Mouse (Mus musculus) MEL (cell line): ENCODE results near the gene Bad. TPM values are rescaled to one million over a fixed set of nuclear protein-coding genes. Genes with fewer than 3 reads are reported as not detected.
"Not testable (repeated sequence)": the region's sequence is repeated elsewhere in the genome, so short reads cannot be mapped to it uniquely, and the experiment has no call there.

Experiments used
- DNase-seq: peaks from one replicate; pipeline ENCODE4 v3.0.0; 2011; ENCODE audit warnings: low read depth, low spot score
- H3K27ac ChIP-seq: 2 replicates; pipeline ENCODE4 v1.5.1; 2012; ENCODE audit warnings: low read depth, mild to moderate bottlenecking, control low read depth, low read length, moderate library complexity; ENCODE audit not compliant: control insufficient read depth
- H3K27me3 ChIP-seq, 2 experiments: fragments of 150-350 bp in 1 of 2; sonication (generic) in 1 of 2; 2 replicates each; pipeline ENCODE4 v1.6.1; 2012; ENCODE audit warnings: low read length in 2 of 2, mild to moderate bottlenecking in 2 of 2, improper control_type of control experiment in 1 of 2, moderate library complexity in 1 of 2; ENCODE audit not compliant: insufficient read depth in 2 of 2, control insufficient read depth in 1 of 2
- H3K36me3 ChIP-seq, 2 experiments: 2 replicates each; pipeline ENCODE4 v1.6.1; 2012 to 2014; ENCODE audit warnings: low read length in 2 of 2, improper control_type of control experiment in 1 of 2, inconsistent platforms in 1 of 2, mild to moderate bottlenecking in 1 of 2; ENCODE audit not compliant: insufficient read depth in 2 of 2, control insufficient read depth in 1 of 2
- H3K4me1 ChIP-seq, 2 experiments: fragments of 150-350 bp in 1 of 2; sonication (generic) in 1 of 2; 2 replicates each; pipeline ENCODE4 v1.6.1; 2012; ENCODE audit warnings: low read length in 2 of 2, improper control_type of control experiment in 1 of 2, mild to moderate bottlenecking in 1 of 2; ENCODE audit not compliant: insufficient read depth in 2 of 2, control insufficient read depth in 1 of 2
- H3K4me3 ChIP-seq, 2 experiments: fragments of 150-350 bp in 1 of 2; sonication (generic) in 1 of 2; 2 replicates each; pipeline ENCODE4 v1.5.1; 2012; ENCODE audit warnings: low read depth in 2 of 2, low read length in 2 of 2, mild to moderate bottlenecking in 2 of 2, moderate library complexity in 2 of 2, control low read depth in 1 of 2, improper control_type of control experiment in 1 of 2; ENCODE audit not compliant: control insufficient read depth in 1 of 2, insufficient read depth in 1 of 2
- H3K79me2 ChIP-seq: 2 replicates; pipeline ENCODE4 v1.6.1; 2012; ENCODE audit warnings: mild to moderate bottlenecking, low read length, moderate library complexity; ENCODE audit not compliant: control insufficient read depth, poor library complexity, insufficient read depth
- H3K9ac ChIP-seq: 2 replicates; pipeline ENCODE4 v1.6.1; 2012; ENCODE audit warnings: low read depth, mild to moderate bottlenecking, control low read depth, low read length, moderate library complexity; ENCODE audit not compliant: control insufficient read depth, poor library complexity, severe bottlenecking
- H3K9me3 ChIP-seq: fragments of 150-350 bp; sonication (generic); replicated peaks from 2 replicates; pipeline ENCODE4 v1.6.1; 2012; ENCODE audit warnings: mild to moderate bottlenecking, low read length, improper control_type of control experiment, moderate library complexity; ENCODE audit not compliant: insufficient read depth
- E2F4 ChIP-seq: IDR thresholded peaks from 2 replicates; pipeline ENCODE4 v1.6.1; 2011; ENCODE audit warnings: low read depth, low read length, improper control_type of control experiment, borderline replicate concordance
- JUND ChIP-seq: IDR thresholded peaks from 2 replicates; pipeline ENCODE4 v1.6.1; 2011; ENCODE audit warnings: low read depth, mild to moderate bottlenecking, improper control_type of control experiment, low read length
- MYB ChIP-seq: IDR thresholded peaks from 2 replicates; pipeline ENCODE4 v1.6.1; 2011; ENCODE audit warnings: mild to moderate bottlenecking, low read depth, low read length, improper control_type of control experiment
- POLR2A ChIP-seq, 2 experiments: IDR thresholded peaks; 2 replicates each; pipeline ENCODE4 v1.6.1; 2011 to 2012; ENCODE audit warnings: low read length in 2 of 2, mild to moderate bottlenecking in 2 of 2, control low read depth in 1 of 2, improper control_type of control experiment in 1 of 2, low read depth in 1 of 2, moderate library complexity in 1 of 2; ENCODE audit not compliant: control insufficient read depth in 1 of 2, insufficient read depth in 1 of 2, poor library complexity in 1 of 2
- POLR2AphosphoS2 ChIP-seq: IDR thresholded peaks from 2 replicates; pipeline ENCODE4 v1.6.1; 2011; ENCODE audit warnings: low read length, improper control_type of control experiment
- POLR2AphosphoS5 ChIP-seq: IDR thresholded peaks from 2 replicates; pipeline ENCODE4 v1.6.1; 2012; ENCODE audit warnings: low read depth, borderline replicate concordance, mild to moderate bottlenecking, inconsistent platforms, low read length, moderate library complexity, mixed read lengths
- RAD21 ChIP-seq: IDR thresholded peaks from 2 replicates; pipeline ENCODE4 v1.6.1; 2011; ENCODE audit warnings: mild to moderate bottlenecking, low read depth, low read length, improper control_type of control experiment
- SMC3 ChIP-seq: IDR thresholded peaks from 2 replicates; pipeline ENCODE4 v1.6.1; 2011; ENCODE audit warnings: low read depth, low read length, improper control_type of control experiment
- TBP ChIP-seq: IDR thresholded peaks from 2 replicates; pipeline ENCODE4 v1.8.0; 2011; ENCODE audit warnings: low read depth, low read length, improper control_type of control experiment
- USF1 ChIP-seq: IDR thresholded peaks from 2 replicates; pipeline ENCODE4 v1.6.1; 2014; ENCODE audit warnings: low read depth, mild to moderate bottlenecking, inconsistent platforms, low read length, improper control_type of control experiment, moderate library complexity
- ZMIZ1 ChIP-seq: IDR thresholded peaks from 2 replicates; pipeline ENCODE4 v1.6.1; 2012; ENCODE audit warnings: low read depth, mild to moderate bottlenecking, inconsistent platforms, low read length, improper control_type of control experiment, moderate library complexity
- polyA plus RNA-seq, 2 experiments: library from polyadenylated mRNA; stranded (reverse) in 1 of 2; unstranded in 1 of 2; fragments of >175 nt in 1 of 2; fragments of >200 nt in 1 of 2; gene quantifications; 2 replicates each; pipeline versions ENCODE4 v1.2.1 to v1.2.4; 2012; ENCODE audit warnings: low replicate concordance in 2 of 2, low read depth in 1 of 2; ENCODE audit not compliant: insufficient read length in 2 of 2, insufficient read depth in 1 of 2, missing spikeins in 1 of 2
- total RNA-seq: library from RNA; depleted of rRNA; stranded (reverse); fragments of 300-350 nt; gene quantifications from 2 replicates; pipeline ENCODE4 v1.2.3, GENCODE M21; 2012

Bad gene
- total and polyA plus RNA-seq, 3 experiments = 51.7 to 69.7 TPM; not detected in 1

GRCm38 (mm10) chr19:6909507-6910289, 32.0 kb upstream of the Bad start, which contains the start of the genes Trmt112 and Prdx5 (continued):
- TF ChIP-seq MYB (peak; percentile 83), E2F4 (peak; percentile 50; the same call in 1 of the 2 replicates), POLR2A (IDR thresholded peaks at IDR 0.05; ENCODE audit: control insufficient read depth in 1 of 2, insufficient read depth in 1 of 2, low read depth in 1 of 2, low read length in 2 of 2, poor library complexity in 1 of 2) (peak; percentile 90 to 94), RAD21 (no peak)
- TF ChIP-seq, all 39 proteins: peak for 24

DNA sequence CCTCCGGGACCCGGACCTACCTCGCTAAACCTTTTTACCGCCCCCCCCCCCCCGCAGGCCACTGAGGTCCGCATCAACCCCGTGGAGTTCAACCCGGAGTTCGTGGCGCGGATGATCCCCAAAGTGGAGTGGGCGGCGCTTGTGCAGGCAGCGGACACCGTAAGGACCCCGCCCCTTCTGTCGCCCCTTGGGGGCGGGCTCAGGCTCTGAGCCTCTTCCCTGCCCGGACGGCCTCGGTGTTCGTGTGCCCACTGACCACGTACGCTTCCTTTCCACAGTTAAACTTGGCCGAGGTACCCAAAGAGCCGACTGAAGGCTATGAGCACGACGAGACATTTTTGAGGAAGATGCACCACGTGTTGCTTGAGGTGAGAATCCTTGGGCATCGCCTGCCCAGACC, 31.4 kb upstream of the Bad start:
- TF ChIP-seq POLR2AphosphoS2 = 0 out of 2 replicates have a peak, but pooled peaks have one; percentile 18
- TF ChIP-seq USF1 = peak; percentile 55; the same call in 1 of the 2 replicates
- TF ChIP-seq ZMIZ1 = peak; percentile 29; the same call in 1 of the 2 replicates
- H3K9me3 ChIP-seq, H3K36me3 ChIP-seq, H3K4me1 ChIP-seq, H3K27me3 ChIP-seq: not testable (repeated sequence)
- H3K27ac ChIP-seq = peak overlapping the region; percentile 99
- peaks cover 30% of the 10 kb centered on the region for H3K79me2 ChIP-seq
- peak overlapping the region; percentile 65 to 88 for H3K4me3 ChIP-seq
- peak; percentile 79 for DNase-seq
- H3K9ac ChIP-seq = peak overlapping the region; percentile 92

DNA sequence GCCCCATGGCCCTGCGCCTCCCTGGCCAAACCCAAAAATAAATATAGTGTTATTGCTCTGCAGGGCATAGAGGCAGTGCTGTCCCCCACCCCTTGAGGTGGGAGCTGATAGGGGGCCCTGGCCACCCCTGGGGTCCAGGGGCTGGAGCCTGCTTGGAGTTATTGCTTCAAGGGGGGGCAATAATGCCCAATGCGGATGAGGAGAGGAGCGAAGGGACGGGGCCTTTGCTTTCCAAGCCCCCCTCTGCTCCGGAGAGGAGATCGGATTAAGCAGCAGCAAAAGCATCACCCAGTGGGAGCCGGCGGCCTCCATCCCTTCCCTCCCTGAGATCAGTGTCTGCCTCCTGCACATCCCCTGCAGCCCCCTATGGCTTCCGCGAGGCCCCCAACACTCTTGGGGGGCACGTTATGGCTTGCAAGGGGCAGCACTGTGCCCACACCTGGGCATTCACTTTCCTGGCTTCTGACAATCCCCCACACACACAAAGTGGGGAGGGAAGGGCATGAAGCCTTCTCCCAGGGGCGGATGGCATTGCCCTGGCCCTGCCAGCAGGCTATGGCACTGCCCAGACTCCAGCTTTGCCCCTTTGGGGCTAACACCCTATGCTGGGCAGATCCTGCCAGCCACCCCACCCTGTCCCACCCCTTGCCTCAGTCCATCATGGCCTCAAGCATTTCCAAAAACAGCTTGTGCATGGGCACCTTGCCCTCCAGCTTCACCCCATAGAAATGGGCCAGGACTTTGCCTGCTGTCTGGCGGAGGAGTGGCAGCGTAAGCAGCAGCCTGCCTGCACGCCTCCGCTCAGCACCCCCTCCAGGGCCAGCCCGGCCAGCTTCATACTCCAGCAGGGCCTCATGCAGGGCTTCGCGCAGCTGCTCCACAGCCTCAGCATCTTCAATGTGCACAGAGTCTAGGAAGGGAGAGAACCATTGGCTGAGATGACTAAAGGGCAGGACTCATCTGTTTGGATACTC, 30.3 kb upstream of the Bad start:
- TF ChIP-seq POLR2AphosphoS2 = peak; percentile 45; the same call in 1 of the 2 replicates
- 0 out of 2 replicates have a peak, but pooled peaks have one; percentile 5 for TF ChIP-seq ZMIZ1
- TF ChIP-seq POLR2AphosphoS5 = no peak
- peak; percentile 2; the same call in 1 of the 2 replicates for TF ChIP-seq SMC3
- no peak for TF ChIP-seq TBP
- 0 out of 4 replicates have a peak, but pooled peaks of 1 of the 2 experiments have one; percentile 26 for TF ChIP-seq POLR2A (IDR thresholded peaks at IDR 0.05; ENCODE audit: control insufficient read depth in 1 of 2, insufficient read depth in 1 of 2, low read depth in 1 of 2, low read length in 2 of 2, poor library complexity in 1 of 2)
- TF ChIP-seq JUND = no peak
- Histone ChIP-seq H3K4me1 (peaks cover 0 to 8% of the 10 kb centered on the region in 2 experiments; a peak in 3 of 4 replicates), H3K27ac (no peak overlapping the region), H3K36me3 (peaks cover 3 to 10% of the 10 kb centered on the region in 2 experiments), H3K27me3 (no peaks in the 10 kb centered on the region), H3K79me2 (peaks cover 30% of the 10 kb centered on the region), H3K9me3 (no peaks in the 10 kb centered on the region), H3K9ac (peak overlapping the region; percentile 92), H3K4me3 (peak overlapping the region; percentile 65 to 88)
- DNase-seq = no peak
